Mouse (Mus musculus) stomach, embryonic 16.5 days (tissue): ENCODE measurements around the gene Mphosph8. TPM values are rescaled to one million over a fixed set of nuclear protein-coding genes. Genes with fewer than 3 reads are reported as not detected.

Experiments
- ATAC-seq: fragments of 200-750 bp; cut with Nextera tagmentation; 2 replicates; pipeline ENCODE4 v1.8.0; 2017; ENCODE audit warnings: moderate number of reproducible peaks, moderate TSS enrichment; ENCODE audit not compliant: insufficient read depth, low FRiP score
- H3K27ac ChIP-seq: fragments of 300-500 bp; sonication (generic); 2 replicates; pipeline ENCODE4 v1.5.1; 2014; ENCODE audit warnings: low read length
- H3K27me3 ChIP-seq: fragments of 300-500 bp; sonication (generic); 2 replicates; pipeline ENCODE4 v1.6.1; 2014; ENCODE audit warnings: low read length, control low read depth, mixed read lengths; ENCODE audit not compliant: control insufficient read depth, insufficient read depth
- H3K36me3 ChIP-seq: fragments of 300-500 bp; sonication (generic); 2 replicates; pipeline ENCODE4 v1.6.1; 2014; ENCODE audit warnings: low read length; ENCODE audit not compliant: control insufficient read depth, insufficient read depth
- H3K4me1 ChIP-seq: fragments of 300-500 bp; sonication (generic); 2 replicates; pipeline ENCODE4 v1.6.1; 2014; ENCODE audit warnings: low read length, control low read depth, mixed read lengths; ENCODE audit not compliant: control insufficient read depth, insufficient read depth
- H3K4me2 ChIP-seq: fragments of 300-500 bp; sonication (generic); 2 replicates; pipeline ENCODE4 v1.6.1; 2014; ENCODE audit warnings: low read depth, low read length, mixed read lengths
- H3K4me3 ChIP-seq: fragments of 300-500 bp; sonication (generic); replicated peaks from 2 replicates; pipeline ENCODE4 v1.5.1; 2014; ENCODE audit warnings: mild to moderate bottlenecking, low read length
- H3K9ac ChIP-seq: fragments of 300-500 bp; sonication (generic); 2 replicates; pipeline ENCODE4 v1.6.1; 2014; ENCODE audit warnings: low read length
- H3K9me3 ChIP-seq: fragments of 300-500 bp; sonication (generic); replicated peaks from 2 replicates; pipeline ENCODE4 v1.6.1; 2016; ENCODE audit warnings: low read length, control low read depth; ENCODE audit not compliant: control insufficient read depth
- WGBS: fragments of 180-500 bp; shearing (Covaris S2); extraction: QIAGEN DNeasy Blood & Tissue Kit; methylation state at CpG from one replicate; pipeline ENCODE4 v1.1.7; 2014; 5-methylcytosine and 5-hydroxymethylcytosine counted together
- polyA plus RNA-seq: library from polyadenylated mRNA; unstranded; fragments of >200 nt; fragmentation: Nextera tagmentation; extraction: Ambion mirVana; gene quantifications from 2 replicates; pipeline ENCODE4 v1.2.1, GENCODE M21; 2015

Gene Mphosph8
- polyA plus RNA-seq, 1 experiment from 2014 or later, result 22.6 TPM

- Histone ChIP-seq H3K27ac (no peak overlapping the region), H3K4me2 (no peak overlapping the region), H3K27me3 (no peaks in the 10 kb centered on the region), H3K9ac (no peak overlapping the region), H3K36me3 (no peaks in the 10 kb centered on the region; the same call in 1 of the 2 replicates), H3K4me3 (no peak overlapping the region), H3K4me1 (no peaks in the 10 kb centered on the region), H3K9me3 (no peaks in the 10 kb centered on the region)
- WGBS, result 93% methylated on average over 1 of the region's 1 CpGs
- ATAC-seq, result no peak
Observed at GRCm38 (mm10) chr14:56740175-56740574, 72.1 kb downstream of the Mphosph8 start.

Other genes starting within 250 kb of the Mphosph8 start
- gene Cenpj, start 92.8 kb upstream of the Mphosph8 start, polyA plus RNA-seq, result 6.8 and 7.0 TPM in 2 replicates
- gene Parp4, start 92.6 kb upstream of the Mphosph8 start, polyA plus RNA-seq, result 7.2 and 8.4 TPM in 2 replicates
- gene Pspc1, start 110.1 kb downstream of the Mphosph8 start, polyA plus RNA-seq, result 18.3 and 21.5 TPM in 2 replicates
- gene Zmym5, start 143.5 kb downstream of the Mphosph8 start, polyA plus RNA-seq, result 23.6 and 26.2 TPM in 2 replicates
- gene Zmym2, start 218.4 kb downstream of the Mphosph8 start, polyA plus RNA-seq, result 40.1 and 40.2 TPM in 2 replicates